Mouse (Mus musculus): ENCODE measurements around the gene Spef2. TPM values are rescaled to one million over a fixed set of nuclear protein-coding genes. Genes with fewer than 3 reads are reported as not detected.
"Not testable (repeated sequence)": the region's sequence is repeated elsewhere in the genome, so short reads cannot be mapped to it uniquely, and the experiment has no call there.

Spef2 gene
- 2.1 and 2.2 TPM in 2 replicates for polyA plus RNA-seq (2015; fragmentation: Nextera tagmentation; extraction: Ambion mirVana)

GRCm38 (mm10) chr15:9748359-9749102 is at the start of gene Spef2:
Gene Spef2, minus strand, starts transcription at chr15:9748868.
- Histone ChIP-seq H3K9ac (ENCODE audit: low read depth, low read length) (no peak within 1 kb of the TSS), H3K4me3 (ENCODE audit: low read depth, low read length) (peak within 1 kb of the TSS; percentile 24), H3K9me3 (replicated peaks; ENCODE audit: control insufficient read depth, low read length, poor library complexity, severe bottlenecking) (no peaks in the 10 kb centered on the region), H3K4me1 (ENCODE audit: control insufficient read depth, insufficient read depth, low read length) (no peaks in the 10 kb centered on the region), H3K4me2 (ENCODE audit: low read length) (peak within 1 kb of the TSS; percentile 28), H3K36me3 (ENCODE audit: control insufficient read depth, insufficient read depth, low read length) (no peaks in the 10 kb centered on the region), H3K27me3 (ENCODE audit: control insufficient read depth, insufficient read depth, low read depth, low read length) (no peaks in the 10 kb centered on the region), H3K27ac (ENCODE audit: low read length) (no peak within 1 kb of the TSS)
- WGBS: 28% methylated on average over 15 of the region's 16 CpGs
- peak; percentile 97 for ATAC-seq

- Histone ChIP-seq H3K4me1 (ENCODE audit: control insufficient read depth, insufficient read depth, low read length) (no peaks in the 10 kb centered on the region), H3K27me3 (ENCODE audit: control insufficient read depth, insufficient read depth, low read depth, low read length) (no peaks in the 10 kb centered on the region), H3K36me3 (ENCODE audit: control insufficient read depth, insufficient read depth, low read length) (no peaks in the 10 kb centered on the region), H3K27ac (ENCODE audit: low read length) (no peak overlapping the region), H3K4me2 (ENCODE audit: low read length) (no peak overlapping the region), H3K9ac (ENCODE audit: low read depth, low read length) (no peak overlapping the region), H3K4me3 (ENCODE audit: low read depth, low read length) (no peak overlapping the region), H3K9me3 (replicated peaks; ENCODE audit: control insufficient read depth, low read length, poor library complexity, severe bottlenecking) (no peaks in the 10 kb centered on the region)
- 92% methylated on average over 3 of the region's 3 CpGs for WGBS
- no peak for ATAC-seq
These were observed 45.5 kb upstream of the Spef2 start for GRCm38 (mm10) chr15:9794131-9794530.

- H3K4me3 ChIP-seq (ENCODE audit: low read depth, low read length): no peak overlapping the region
- no peak for ATAC-seq
- H3K27me3 ChIP-seq (ENCODE audit: control insufficient read depth, insufficient read depth, low read depth, low read length): no peaks in the 10 kb centered on the region
- WGBS: 57% methylated on average over 3 of the region's 3 CpGs
- H3K9me3 ChIP-seq (replicated peaks; ENCODE audit: control insufficient read depth, low read length, poor library complexity, severe bottlenecking): no peaks in the 10 kb centered on the region
- H3K9ac ChIP-seq (ENCODE audit: low read depth, low read length): no peak overlapping the region
- no peaks in the 10 kb centered on the region for H3K36me3 ChIP-seq (ENCODE audit: control insufficient read depth, insufficient read depth, low read length)
- no peaks in the 10 kb centered on the region for H3K4me1 ChIP-seq (ENCODE audit: control insufficient read depth, insufficient read depth, low read length)
- H3K27ac ChIP-seq (ENCODE audit: low read length): no peak overlapping the region
- no peak overlapping the region for H3K4me2 ChIP-seq (ENCODE audit: low read length)
These were observed 39.8 kb upstream of the Spef2 start for GRCm38 (mm10) chr15:9788245-9789030.

DNA sequence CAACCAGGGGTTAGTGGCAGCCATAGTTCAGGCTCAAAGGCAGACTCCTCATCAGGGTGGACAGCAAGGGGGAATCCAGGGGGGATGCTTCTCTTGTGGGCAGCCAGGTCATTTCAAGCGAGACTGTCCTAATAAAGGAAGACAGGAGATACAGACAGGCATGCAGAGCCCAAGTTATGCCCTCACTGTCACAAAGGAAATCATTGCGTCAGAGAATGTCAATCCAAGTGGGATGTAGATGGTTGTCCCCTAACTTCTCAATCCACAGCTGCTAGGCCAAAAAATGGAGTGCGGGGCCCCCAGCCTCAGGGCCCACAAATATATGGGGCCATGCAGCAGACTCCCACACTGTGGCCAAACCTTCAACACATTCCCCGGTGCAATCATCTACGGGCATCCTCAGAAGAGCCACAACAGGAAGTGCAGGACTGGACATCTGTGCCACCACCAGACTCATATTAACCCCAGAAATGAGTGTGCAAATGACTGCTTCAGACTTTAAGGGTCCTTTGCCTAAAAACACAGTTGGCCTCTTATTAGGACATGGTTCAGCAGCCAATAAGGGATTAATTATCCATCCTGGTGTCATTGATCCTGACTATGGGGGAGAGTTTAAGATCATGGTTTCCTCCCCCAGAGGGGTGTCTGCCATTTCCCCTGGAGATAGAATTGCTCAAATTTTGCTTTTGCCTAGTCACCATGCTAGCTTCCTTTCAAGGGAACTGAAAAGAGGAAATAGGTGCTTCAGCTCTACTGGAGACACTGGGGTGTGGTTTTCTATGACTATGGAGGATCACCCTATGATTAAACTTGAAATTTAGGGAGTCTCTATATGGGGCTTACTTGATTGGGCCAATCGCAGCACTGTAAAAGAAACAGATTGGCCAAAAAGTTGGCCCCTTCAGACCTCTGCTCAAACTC is 25.8 kb upstream of the Spef2 start:
- not testable (repeated sequence) for ATAC-seq; H3K4me1 ChIP-seq (ENCODE audit: control insufficient read depth, insufficient read depth, low read length); H3K9ac ChIP-seq (ENCODE audit: low read depth, low read length); H3K4me2 ChIP-seq (ENCODE audit: low read length); H3K4me3 ChIP-seq (ENCODE audit: low read depth, low read length); H3K27ac ChIP-seq (ENCODE audit: low read length); H3K36me3 ChIP-seq (ENCODE audit: control insufficient read depth, insufficient read depth, low read length); H3K27me3 ChIP-seq (ENCODE audit: control insufficient read depth, insufficient read depth, low read depth, low read length); H3K9me3 ChIP-seq (replicated peaks; ENCODE audit: control insufficient read depth, low read length, poor library complexity, severe bottlenecking)
- 92% methylated on average over 6 of the region's 6 CpGs for WGBS

DNA sequence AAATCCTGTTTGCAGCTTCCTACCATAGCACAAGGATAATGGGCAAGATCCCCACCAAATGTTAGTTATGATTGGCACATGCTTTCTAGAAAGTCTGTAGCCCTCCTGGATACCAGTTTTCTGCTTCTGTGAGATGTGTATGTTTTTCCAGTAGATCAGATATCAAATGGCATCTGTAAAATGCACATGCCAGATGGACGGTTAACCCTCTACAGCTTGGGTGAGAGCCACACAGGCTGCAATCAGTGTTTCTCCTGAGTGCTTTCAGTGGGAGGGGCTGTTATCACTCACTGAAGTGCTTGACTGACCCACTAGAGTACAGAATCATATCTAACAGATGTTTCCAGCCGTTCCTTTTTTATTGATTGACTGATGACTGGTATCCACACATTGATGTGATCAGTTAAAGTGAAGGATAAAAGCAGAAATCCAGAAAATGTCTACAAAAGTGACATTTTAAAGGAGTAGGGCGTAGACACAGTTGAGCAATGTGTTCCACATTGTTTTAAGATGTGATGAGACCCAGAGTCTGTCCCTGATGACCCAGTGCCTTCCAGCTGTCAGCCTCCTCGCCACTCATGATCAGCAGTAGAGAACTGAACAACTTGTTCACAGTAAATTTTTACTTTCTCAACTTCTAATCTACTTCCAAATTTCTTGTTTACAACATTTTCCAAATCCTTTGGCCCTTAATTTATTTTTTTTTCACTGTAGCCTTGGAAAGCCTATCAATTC is 19.7 kb upstream of the Spef2 start:
- no peaks in the 10 kb centered on the region for H3K36me3 ChIP-seq (ENCODE audit: control insufficient read depth, insufficient read depth, low read length)
- no peaks in the 10 kb centered on the region for H3K27me3 ChIP-seq (ENCODE audit: control insufficient read depth, insufficient read depth, low read depth, low read length)
- no peak overlapping the region for H3K9ac ChIP-seq (ENCODE audit: low read depth, low read length)
- H3K27ac ChIP-seq (ENCODE audit: low read length): no peak overlapping the region
- 75% methylated on average over 4 of the region's 4 CpGs for WGBS
- H3K4me3 ChIP-seq (ENCODE audit: low read depth, low read length): no peak overlapping the region
- no peak for ATAC-seq
- no peak overlapping the region for H3K4me2 ChIP-seq (ENCODE audit: low read length)
- H3K4me1 ChIP-seq (ENCODE audit: control insufficient read depth, insufficient read depth, low read length): no peaks in the 10 kb centered on the region
- no peaks in the 10 kb centered on the region for H3K9me3 ChIP-seq (replicated peaks; ENCODE audit: control insufficient read depth, low read length, poor library complexity, severe bottlenecking)

- H3K4me1 ChIP-seq (ENCODE audit: control insufficient read depth, insufficient read depth, low read length): no peaks in the 10 kb centered on the region
- H3K27me3 ChIP-seq (ENCODE audit: control insufficient read depth, insufficient read depth, low read depth, low read length): no peaks in the 10 kb centered on the region
- no peak for ATAC-seq
- H3K4me2 ChIP-seq (ENCODE audit: low read length): no peak overlapping the region
- H3K9me3 ChIP-seq (replicated peaks; ENCODE audit: control insufficient read depth, low read length, poor library complexity, severe bottlenecking): no peaks in the 10 kb centered on the region
- no peak overlapping the region for H3K4me3 ChIP-seq (ENCODE audit: low read depth, low read length)
- H3K36me3 ChIP-seq (ENCODE audit: control insufficient read depth, insufficient read depth, low read length): no peaks in the 10 kb centered on the region
- no peak overlapping the region for H3K27ac ChIP-seq (ENCODE audit: low read length)
- H3K9ac ChIP-seq (ENCODE audit: low read depth, low read length): no peak overlapping the region
These were observed 18.4 kb upstream of the Spef2 start for GRCm38 (mm10) chr15:9767034-9767433.

GRCm38 (mm10) chr15:9750966-9751365 is 2.3 kb upstream of the Spef2 start:
- no peaks in the 10 kb centered on the region for H3K27me3 ChIP-seq (ENCODE audit: control insufficient read depth, insufficient read depth, low read depth, low read length)
- no peak overlapping the region for H3K9ac ChIP-seq (ENCODE audit: low read depth, low read length)
- 90% methylated on average over 3 of the region's 3 CpGs for WGBS
- no peaks in the 10 kb centered on the region for H3K36me3 ChIP-seq (ENCODE audit: control insufficient read depth, insufficient read depth, low read length)
- no peak overlapping the region for H3K4me3 ChIP-seq (ENCODE audit: low read depth, low read length)
- no peak overlapping the region for H3K27ac ChIP-seq (ENCODE audit: low read length)
- no peaks in the 10 kb centered on the region for H3K4me1 ChIP-seq (ENCODE audit: control insufficient read depth, insufficient read depth, low read length)
- H3K9me3 ChIP-seq (replicated peaks; ENCODE audit: control insufficient read depth, low read length, poor library complexity, severe bottlenecking): no peaks in the 10 kb centered on the region
- H3K4me2 ChIP-seq (ENCODE audit: low read length): no peak overlapping the region
- no peak for ATAC-seq

- Histone ChIP-seq H3K36me3 (ENCODE audit: control insufficient read depth, insufficient read depth, low read length) (no peaks in the 10 kb centered on the region), H3K27me3 (ENCODE audit: control insufficient read depth, insufficient read depth, low read depth, low read length) (no peaks in the 10 kb centered on the region), H3K9me3 (replicated peaks; ENCODE audit: control insufficient read depth, low read length, poor library complexity, severe bottlenecking) (no peaks in the 10 kb centered on the region), H3K4me3 (ENCODE audit: low read depth, low read length) (no peak overlapping the region), H3K4me1 (ENCODE audit: control insufficient read depth, insufficient read depth, low read length) (no peaks in the 10 kb centered on the region), H3K4me2 (ENCODE audit: low read length) (no peak overlapping the region), H3K9ac (ENCODE audit: low read depth, low read length) (no peak overlapping the region), H3K27ac (ENCODE audit: low read length) (no peak overlapping the region)
- ATAC-seq: no peak
- WGBS: 79% methylated on average over 5 of the region's 5 CpGs
These were observed 1.1 kb downstream of the Spef2 start for GRCm38 (mm10) chr15:9747410-9748104.
